Mouse (Mus musculus) liver, embryonic 13.5 days (tissue): ENCODE measurements around the gene Tm7sf3. TPM values are rescaled to one million over a fixed set of nuclear protein-coding genes. Genes with fewer than 3 reads are reported as not detected.
A peak's percentile ranks its signal among the peaks of the same experiment; 100 is the strongest.

ENCODE experiments used
- ATAC-seq: fragments of 200-750 bp; cut with Nextera tagmentation; 2 replicates; pipeline ENCODE4 v1.8.0; 2017; ENCODE audit warnings: low read depth, mild to moderate bottlenecking, moderate number of reproducible peaks, moderate library complexity
- DNase-seq: peaks from one replicate; pipeline ENCODE4 v3.0.0; 2022
- H3K27ac ChIP-seq: fragments of 300-500 bp; sonication (generic); 2 replicates; pipeline ENCODE4 v1.5.1; 2015; ENCODE audit warnings: moderate library complexity, mild to moderate bottlenecking, inconsistent platforms
- H3K27me3 ChIP-seq: fragments of 300-500 bp; sonication (generic); 2 replicates; pipeline ENCODE4 v1.6.1; 2015; ENCODE audit warnings: mild to moderate bottlenecking, inconsistent platforms
- H3K36me3 ChIP-seq: fragments of 300-500 bp; sonication (generic); 2 replicates; pipeline ENCODE4 v1.6.1; 2015; ENCODE audit warnings: mild to moderate bottlenecking, inconsistent platforms
- H3K4me1 ChIP-seq: fragments of 300-500 bp; sonication (generic); replicated peaks from 2 replicates; pipeline ENCODE4 v1.6.1; 2015; ENCODE audit warnings: inconsistent platforms
- H3K4me2 ChIP-seq: fragments of 300-500 bp; sonication (generic); 2 replicates; pipeline ENCODE4 v1.6.1; 2015; ENCODE audit warnings: inconsistent platforms, mild to moderate bottlenecking, moderate library complexity
- H3K4me3 ChIP-seq: fragments of 300-500 bp; sonication (generic); replicated peaks from 2 replicates; pipeline ENCODE4 v1.5.1; 2015; ENCODE audit warnings: mild to moderate bottlenecking, inconsistent platforms
- H3K9ac ChIP-seq: fragments of 300-500 bp; sonication (generic); 2 replicates; pipeline ENCODE4 v1.6.1; 2015; ENCODE audit warnings: mild to moderate bottlenecking, inconsistent platforms
- H3K9me3 ChIP-seq: fragments of 300-500 bp; sonication (generic); replicated peaks from 2 replicates; pipeline ENCODE4 v1.6.1; 2016; ENCODE audit warnings: inconsistent platforms
- WGBS: fragments of 180-500 bp; shearing (Covaris S2); methylation state at CpG from one replicate; pipeline ENCODE4 v1.1.7; 2015; ENCODE audit not compliant: insufficient replicate concordance; 5-methylcytosine and 5-hydroxymethylcytosine counted together
- polyA plus RNA-seq: library from polyadenylated mRNA; unstranded; fragments of >200 nt; fragmentation: Nextera tagmentation; extraction: Ambion mirVana; gene quantifications from 2 replicates; pipeline ENCODE4 v1.2.1, GENCODE M21; 2015

Tm7sf3 gene
- polyA plus RNA-seq, 1 experiment from 2014 or later = 32.7 TPM

GRCm38 (mm10) chr6:146673696-146674095 lies 31.1 kb upstream of the Tm7sf3 start:
- Histone ChIP-seq H3K4me3 (no peak overlapping the region), H3K4me2 (no peak overlapping the region), H3K9me3 (peaks cover 6% of the 10 kb centered on the region; the same call in 1 of the 2 replicates), H3K36me3 (no peaks in the 10 kb centered on the region), H3K4me1 (no peaks in the 10 kb centered on the region), H3K27me3 (no peaks in the 10 kb centered on the region), H3K27ac (no peak overlapping the region), H3K9ac (no peak overlapping the region)
- WGBS = 63% methylated on average over 4 of the region's 4 CpGs
- no peak for DNase-seq
- no peak for ATAC-seq

- ATAC-seq (no peak), DNase-seq (no peak)
- H3K27ac ChIP-seq = no peak overlapping the region
- no peak overlapping the region for H3K9ac ChIP-seq
- H3K4me2 ChIP-seq = no peak overlapping the region
- H3K27me3 ChIP-seq = no peaks in the 10 kb centered on the region
- H3K9me3 ChIP-seq = peaks cover 6% of the 10 kb centered on the region; the same call in 1 of the 2 replicates
- WGBS = 64% methylated on average over 5 of the region's 5 CpGs
- H3K4me3 ChIP-seq = no peak overlapping the region
- H3K36me3 ChIP-seq = no peaks in the 10 kb centered on the region
- H3K4me1 ChIP-seq = no peaks in the 10 kb centered on the region
These were observed 29.5 kb upstream of the Tm7sf3 start for GRCm38 (mm10) chr6:146672106-146672505.

- H3K27me3 ChIP-seq = no peaks in the 10 kb centered on the region
- DNase-seq (no peak), ATAC-seq (no peak)
- H3K4me1 ChIP-seq = no peaks in the 10 kb centered on the region
- H3K27ac ChIP-seq = no peak overlapping the region
- H3K9me3 ChIP-seq = peaks cover 6% of the 10 kb centered on the region; the same call in 1 of the 2 replicates
- WGBS = 43% methylated on average over 15 of the region's 15 CpGs
- H3K36me3 ChIP-seq = no peaks in the 10 kb centered on the region
- no peak overlapping the region for H3K4me2 ChIP-seq
- H3K4me3 ChIP-seq = no peak overlapping the region
- H3K9ac ChIP-seq = no peak overlapping the region
These were observed 28.6 kb upstream of the Tm7sf3 start for GRCm38 (mm10) chr6:146670956-146671855.

GRCm38 (mm10) chr6:146668606-146669005 lies 26.0 kb upstream of the Tm7sf3 start:
- no peak for DNase-seq
- H3K4me3 ChIP-seq = no peak overlapping the region
- no peak overlapping the region for H3K27ac ChIP-seq

GRCm38 (mm10) chr6:146666811-146667210 lies 24.2 kb upstream of the Tm7sf3 start:
- Histone ChIP-seq H3K4me2 (no peak overlapping the region), H3K9ac (no peak overlapping the region), H3K4me3 (no peak overlapping the region), H3K9me3 (peaks cover 6% of the 10 kb centered on the region; the same call in 1 of the 2 replicates), H3K27me3 (no peaks in the 10 kb centered on the region), H3K27ac (no peak overlapping the region), H3K36me3 (no peaks in the 10 kb centered on the region), H3K4me1 (no peaks in the 10 kb centered on the region)
- no peak for DNase-seq
- 46% methylated on average over 6 of the region's 6 CpGs for WGBS
- no peak for ATAC-seq

More at GRCm38 (mm10) chr6:146668606-146669005, 26.0 kb upstream of the Tm7sf3 start:
- H3K36me3 ChIP-seq = no peaks in the 10 kb centered on the region
- no peaks in the 10 kb centered on the region for H3K4me1 ChIP-seq
- no peak overlapping the region for H3K9ac ChIP-seq
- ATAC-seq = no peak
- H3K4me2 ChIP-seq = no peak overlapping the region
- peaks cover 6% of the 10 kb centered on the region; the same call in 1 of the 2 replicates for H3K9me3 ChIP-seq
- no peaks in the 10 kb centered on the region for H3K27me3 ChIP-seq

GRCm38 (mm10) chr6:146665408-146665807 lies 22.8 kb upstream of the Tm7sf3 start:
- DNase-seq (no peak), ATAC-seq (peak; percentile 59; the same call in 1 of the 2 replicates)
- 49% methylated on average over 2 of the region's 2 CpGs for WGBS
- no peaks in the 10 kb centered on the region for H3K4me1 ChIP-seq
- no peak overlapping the region for H3K4me2 ChIP-seq
- no peak overlapping the region for H3K9ac ChIP-seq
- no peaks in the 10 kb centered on the region for H3K27me3 ChIP-seq
- peaks cover 4% of the 10 kb centered on the region; the same call in 1 of the 2 replicates for H3K9me3 ChIP-seq
- no peak overlapping the region for H3K27ac ChIP-seq
- no peak overlapping the region for H3K4me3 ChIP-seq
- no peaks in the 10 kb centered on the region for H3K36me3 ChIP-seq

GRCm38 (mm10) chr6:146664917-146665316 lies 22.3 kb upstream of the Tm7sf3 start:
- H3K27me3 ChIP-seq = no peaks in the 10 kb centered on the region
- no peak overlapping the region for H3K27ac ChIP-seq
- no peak overlapping the region for H3K4me3 ChIP-seq
- DNase-seq (no peak), ATAC-seq (no peak)
- 80% methylated on average over 5 of the region's 5 CpGs for WGBS
- H3K36me3 ChIP-seq = no peaks in the 10 kb centered on the region
- H3K4me2 ChIP-seq = no peak overlapping the region
- no peaks in the 10 kb centered on the region for H3K9me3 ChIP-seq
- H3K4me1 ChIP-seq = no peaks in the 10 kb centered on the region
- H3K9ac ChIP-seq = no peak overlapping the region

- H3K36me3 ChIP-seq = no peaks in the 10 kb centered on the region
- WGBS = 64% methylated on average over 5 of the region's 5 CpGs
- no peak overlapping the region for H3K9ac ChIP-seq
- no peaks in the 10 kb centered on the region for H3K9me3 ChIP-seq
- H3K27me3 ChIP-seq = no peaks in the 10 kb centered on the region
- no peak for ATAC-seq
- no peak overlapping the region for H3K27ac ChIP-seq
- H3K4me3 ChIP-seq = no peak overlapping the region
- H3K4me1 ChIP-seq = no peaks in the 10 kb centered on the region
- no peak for DNase-seq
- no peak overlapping the region for H3K4me2 ChIP-seq
These were observed 21.5 kb upstream of the Tm7sf3 start for GRCm38 (mm10) chr6:146664116-146664515.

- H3K4me2 ChIP-seq = no peak overlapping the region
- no peak overlapping the region for H3K9ac ChIP-seq
- no peaks in the 10 kb centered on the region for H3K4me1 ChIP-seq
- H3K4me3 ChIP-seq = no peak overlapping the region
- ATAC-seq = 0 out of 2 replicates have a peak, but pooled peaks have one; percentile 48
- 20% methylated on average over 5 of the region's 5 CpGs for WGBS
- no peaks in the 10 kb centered on the region for H3K9me3 ChIP-seq
- H3K27me3 ChIP-seq = no peaks in the 10 kb centered on the region
- no peak for DNase-seq
- no peak overlapping the region for H3K27ac ChIP-seq
- H3K36me3 ChIP-seq = no peaks in the 10 kb centered on the region
These were observed 20.1 kb upstream of the Tm7sf3 start for GRCm38 (mm10) chr6:146662679-146663078.

GRCm38 (mm10) chr6:146661655-146662054 lies 19.0 kb upstream of the Tm7sf3 start:
- Histone ChIP-seq H3K4me3 (no peak overlapping the region), H3K4me1 (no peaks in the 10 kb centered on the region), H3K36me3 (no peaks in the 10 kb centered on the region), H3K9me3 (no peaks in the 10 kb centered on the region), H3K9ac (no peak overlapping the region), H3K4me2 (no peak overlapping the region), H3K27me3 (no peaks in the 10 kb centered on the region), H3K27ac (no peak overlapping the region)
- no peak for ATAC-seq
- DNase-seq = no peak
- WGBS = 68% methylated on average over 5 of the region's 5 CpGs

- Histone ChIP-seq H3K9me3 (no peaks in the 10 kb centered on the region), H3K27ac (no peak overlapping the region), H3K36me3 (no peaks in the 10 kb centered on the region), H3K9ac (no peak overlapping the region), H3K4me1 (no peaks in the 10 kb centered on the region), H3K4me2 (no peak overlapping the region), H3K27me3 (no peaks in the 10 kb centered on the region), H3K4me3 (no peak overlapping the region)
- 33% methylated on average over 2 of the region's 2 CpGs for WGBS
- ATAC-seq = no peak
- DNase-seq = no peak
These were observed 18.0 kb upstream of the Tm7sf3 start for GRCm38 (mm10) chr6:146660591-146660990.

GRCm38 (mm10) chr6:146653197-146653596 lies 10.6 kb upstream of the Tm7sf3 start:
- H3K9ac ChIP-seq = no peak overlapping the region
- 74% methylated on average over 3 of the region's 3 CpGs for WGBS
- H3K9me3 ChIP-seq = no peaks in the 10 kb centered on the region
- no peak for DNase-seq
- no peak overlapping the region for H3K4me3 ChIP-seq
- ATAC-seq = no peak
- peaks cover 17% of the 10 kb centered on the region for H3K36me3 ChIP-seq
- H3K27me3 ChIP-seq = no peaks in the 10 kb centered on the region
- no peaks in the 10 kb centered on the region for H3K4me1 ChIP-seq
- no peak overlapping the region for H3K4me2 ChIP-seq
- no peak overlapping the region for H3K27ac ChIP-seq
